Mouse (Mus musculus) urinary bladder, adult 2 months (tissue): ENCODE measurements around the gene Tppp2. TPM values are rescaled to one million over a fixed set of nuclear protein-coding genes. Genes with fewer than 3 reads are reported as not detected.
A peak's percentile ranks its signal among the peaks of the same experiment; 100 is the strongest.
"Not testable (repeated sequence)": the region's sequence is repeated elsewhere in the genome, so short reads cannot be mapped to it uniquely, and the experiment has no call there.

Source experiments
- DNase-seq: peaks from one replicate; pipeline ENCODE4 v3.0.0; 2022; ENCODE audit warnings: low spot score
- polyA plus RNA-seq: library from polyadenylated mRNA; depleted of rRNA; stranded (reverse); fragments of >200 nt; gene quantifications from 2 replicates; pipeline ENCODE4 v1.2.3, GENCODE M21; 2012

The Tppp2 gene
- polyA plus RNA-seq, 1 experiment: 0.11 TPM

GRCm38 (mm10) chr14:51911301-51911700 lies 6.9 kb upstream of the Tppp2 start:
- DNase-seq: no peak

- no peak for DNase-seq
Observed at GRCm38 (mm10) chr14:51912391-51913061, 5.7 kb upstream of the Tppp2 start.

GRCm38 (mm10) chr14:51913062-51913959 lies 4.9 kb upstream of the Tppp2 start:
- DNase-seq: peak; percentile 83

- peak; percentile 57 for DNase-seq
Observed at GRCm38 (mm10) chr14:51913960-51914762, 4.1 kb upstream of the Tppp2 start, which contains the start of gene Ndrg2. TSS of gene Ndrg2 (minus strand) at chr14:51914158.

- no peak for DNase-seq
Observed at GRCm38 (mm10) chr14:51915030-51915429, 3.2 kb upstream of the Tppp2 start.

- DNase-seq: no peak
Observed at GRCm38 (mm10) chr14:51916539-51916938, 1.7 kb upstream of the Tppp2 start.

- no peak for DNase-seq
Observed at GRCm38 (mm10) chr14:51918966-51919365, 741 bp downstream of the Tppp2 start.

- no peak for DNase-seq
Observed at GRCm38 (mm10) chr14:51921759-51922570, 3.7 kb downstream of the Tppp2 start.

- DNase-seq: no peak
Observed at GRCm38 (mm10) chr14:51922571-51922865, 4.3 kb downstream of the Tppp2 start, which contains the start of gene Rnase13. TSS of gene Rnase13 (minus strand) at chr14:51922773.

- no peak for DNase-seq
Observed at GRCm38 (mm10) chr14:51922910-51923309, 4.7 kb downstream of the Tppp2 start.

GRCm38 (mm10) chr14:51923492-51923891 lies 5.3 kb downstream of the Tppp2 start:
- no peak for DNase-seq

- DNase-seq: not testable (repeated sequence)
Observed at GRCm38 (mm10) chr14:51926930-51927329, 8.7 kb downstream of the Tppp2 start.

GRCm38 (mm10) chr14:51929309-51929943 lies 11.2 kb downstream of the Tppp2 start:
- DNase-seq: no peak

- no peak for DNase-seq
Observed at GRCm38 (mm10) chr14:51929968-51930367, 11.7 kb downstream of the Tppp2 start.

- no peak for DNase-seq
Observed at GRCm38 (mm10) chr14:51930824-51931223, 12.6 kb downstream of the Tppp2 start.

GRCm38 (mm10) chr14:51932092-51933020 lies 14.1 kb downstream of the Tppp2 start:
- no peak for DNase-seq

- no peak for DNase-seq
Observed at GRCm38 (mm10) chr14:51939005-51939404, 20.8 kb downstream of the Tppp2 start.

- DNase-seq: no peak
Observed at GRCm38 (mm10) chr14:51940944-51941560, 22.8 kb downstream of the Tppp2 start.

GRCm38 (mm10) chr14:51941577-51941976 lies 23.4 kb downstream of the Tppp2 start:
- no peak for DNase-seq
